Comparison of ENCODE assay signal across 8 mouse cellular contexts in the genomic region with DNA sequence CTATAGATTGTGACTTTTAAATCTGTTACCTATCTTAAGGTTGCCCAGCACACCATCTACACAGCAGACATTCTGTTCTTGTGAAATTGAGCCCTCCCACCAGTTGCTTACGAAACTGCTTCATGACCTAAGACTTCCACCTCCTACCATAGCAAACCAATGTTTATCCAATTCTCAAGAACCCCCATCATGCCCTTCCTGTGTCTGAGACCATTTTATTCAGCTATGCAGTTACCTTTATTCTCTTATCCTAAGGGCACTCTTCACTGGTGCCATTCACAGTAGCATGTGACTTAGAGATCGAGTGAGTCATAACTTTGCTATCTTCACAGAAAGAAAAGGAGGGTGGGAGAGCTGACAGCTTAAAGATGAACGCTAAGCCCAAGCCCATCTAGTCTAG. TPM values are rescaled to one million over a fixed set of nuclear protein-coding genes. Genes with fewer than 3 reads are reported as not detected.
DNase-seq lines count a peak whose midpoint lies in the region; ATAC-seq and TF ChIP-seq lines count a peak whose summit lies in the region.

No protein-coding gene starts in this region.

- no peak for TF ChIP-seq CTCF in hindbrain, postnatal 0 days (IDR thresholded peaks at IDR 0.05; ENCODE audit: low read depth)

- no peak overlapping the region for H3K9ac ChIP-seq in hindbrain, postnatal 0 days (replicated peaks; ENCODE audit: low read length)
- H3K9ac ChIP-seq in midbrain, embryonic 12.5 days (replicated peaks) = no peak overlapping the region

- no peak overlapping the region for H3K27ac ChIP-seq in hindbrain, postnatal 0 days
- no peak overlapping the region for H3K27ac ChIP-seq in midbrain, embryonic 12.5 days (replicated peaks)

- no peaks in the 10 kb centered on the region for H3K27me3 ChIP-seq in erythroblast, embryonic 14.5 days (ENCODE audit: control insufficient read depth)
- H3K27me3 ChIP-seq in hindbrain, postnatal 0 days (ENCODE audit: insufficient read depth, low read length) = no peaks in the 10 kb centered on the region
- 0 out of 2 replicates have a peak, but pooled peaks cover 5% of the 10 kb centered on the region for H3K27me3 ChIP-seq in midbrain, embryonic 12.5 days

- peak overlapping the region; percentile 70 for H3K4me2 ChIP-seq in hindbrain, postnatal 0 days (ENCODE audit: low read depth, low read length)
- peak overlapping the region; percentile 75 for H3K4me2 ChIP-seq in midbrain, embryonic 12.5 days (replicated peaks)

- DNase-seq in R1 (ENCODE audit: low read depth, low spot score) = peak; percentile 13
- DNase-seq in hindbrain, postnatal 0 days (ENCODE audit: low spot score) = no peak
- no peak for DNase-seq in gastrocnemius, postnatal 10 days
- DNase-seq in right cerebral cortex, postnatal 36 days (ENCODE audit: low spot score in 2 of 2) = no peak
- DNase-seq in urinary bladder, adult 2 months (ENCODE audit: low spot score) = no peak

- no peaks in the 10 kb centered on the region for H3K9me3 ChIP-seq in erythroblast, embryonic 14.5 days (ENCODE audit: control insufficient read depth, low read length)
- no peaks in the 10 kb centered on the region for H3K9me3 ChIP-seq in hindbrain, postnatal 0 days (ENCODE audit: low read length)
- no peaks in the 10 kb centered on the region for H3K9me3 ChIP-seq in midbrain, embryonic 12.5 days

- WGBS in hindbrain, postnatal 0 days = 45% methylated on average over 3 of the region's 3 CpGs
- WGBS in midbrain, embryonic 12.5 days = 54% methylated on average over 3 of the region's 3 CpGs

- ATAC-seq in erythroblast, adult 5-6 weeks (replicated peaks; ENCODE audit: low FRiP score, poor library complexity, severe bottlenecking) = no peak
- no peak for ATAC-seq in hindbrain, postnatal 0 days
- ATAC-seq in midbrain, embryonic 12.5 days (ENCODE audit: low FRiP score, low read depth) = no peak

- H3K4me1 ChIP-seq in erythroblast, embryonic 14.5 days (ENCODE audit: control insufficient read depth) = peaks cover 55% of the 10 kb centered on the region
- H3K4me1 ChIP-seq in hindbrain, postnatal 0 days (ENCODE audit: insufficient read depth, low read length) = peaks cover 15% of the 10 kb centered on the region
- peaks cover 62% of the 10 kb centered on the region for H3K4me1 ChIP-seq in midbrain, embryonic 12.5 days

- H3K36me3 ChIP-seq in erythroblast, embryonic 14.5 days (ENCODE audit: control insufficient read depth) = peaks cover 4% of the 10 kb centered on the region
- H3K36me3 ChIP-seq in hindbrain, postnatal 0 days (ENCODE audit: insufficient read depth, low read length) = no peaks in the 10 kb centered on the region
- no peaks in the 10 kb centered on the region for H3K36me3 ChIP-seq in midbrain, embryonic 12.5 days

- peak overlapping the region; percentile 85 for H3K4me3 ChIP-seq in erythroblast, embryonic 14.5 days (replicated peaks)
- no peak overlapping the region for H3K4me3 ChIP-seq in hindbrain, postnatal 0 days (ENCODE audit: low read length)
- H3K4me3 ChIP-seq in midbrain, embryonic 12.5 days = no peak overlapping the region

RNA-seq across cellular contexts. Expression of a gene that starts 1.1 kb away (rescaled TPM):
- 0.53 and 1.2 TPM in 2 replicates for polyA plus RNA-seq in erythroblast, embryonic 14.5 days (2012)
- total RNA-seq in erythroblast, adult 5-6 weeks (2015; ENCODE audit: low replicate concordance) = 4.0 and 7.3 TPM in 2 replicates
- 1.1 and 2.5 TPM in 2 replicates for total RNA-seq in erythroblast, adult 5-6 weeks (2017; ENCODE audit: low replicate concordance)
- 8.9 and 10.2 TPM in 2 replicates for total RNA-seq in hindbrain, postnatal 0 days (2014; rRNA removed)
- polyA plus RNA-seq in hindbrain, postnatal 0 days (2015; fragmentation: Nextera tagmentation; extraction: Ambion mirVana) = 4.1 and 5.6 TPM in 2 replicates
- 12.0 and 15.4 TPM in 2 replicates for polyA plus RNA-seq in midbrain, embryonic 12.5 days (2016; fragmentation: Nextera tagmentation; extraction: Ambion mirVana)
- total RNA-seq in gastrocnemius, postnatal 10 days (2021) = 10 to 100 TPM; 23.0 to 28.2 TPM
- 9.2 and 17.4 TPM in 2 replicates for polyA plus RNA-seq in urinary bladder, adult 2 months (2012; rRNA removed)
